Mouse (Mus musculus) liver, postnatal 0 days (tissue): ENCODE measurements around the gene Eps15l1.

Experiments
- CTCF ChIP-seq: sonication (generic); IDR thresholded peaks from 2 replicates; pipeline ENCODE4 v1.5.1; 2016; ENCODE audit warnings: antibody characterized with exemption, low read depth
- EP300 ChIP-seq: IDR thresholded peaks from 2 replicates; pipeline ENCODE4 v1.6.1; 2016; ENCODE audit warnings: antibody characterized with exemption, low read depth, mild to moderate bottlenecking

GRCm38 (mm10) chr8:72356593-72356992 lies 64.7 kb downstream of the Eps15l1 start:
- TF ChIP-seq CTCF, result no peak
- TF ChIP-seq EP300, result no peak
